Mouse (Mus musculus) cerebellum, adult 18-20 months (tissue): Measurements from ENCODE around the gene Fos.

Experiments used
- DNase-seq, 2 experiments: peaks; one replicate each; pipeline ENCODE4 v3.0.0; 2021

Gene Fos

DNA sequence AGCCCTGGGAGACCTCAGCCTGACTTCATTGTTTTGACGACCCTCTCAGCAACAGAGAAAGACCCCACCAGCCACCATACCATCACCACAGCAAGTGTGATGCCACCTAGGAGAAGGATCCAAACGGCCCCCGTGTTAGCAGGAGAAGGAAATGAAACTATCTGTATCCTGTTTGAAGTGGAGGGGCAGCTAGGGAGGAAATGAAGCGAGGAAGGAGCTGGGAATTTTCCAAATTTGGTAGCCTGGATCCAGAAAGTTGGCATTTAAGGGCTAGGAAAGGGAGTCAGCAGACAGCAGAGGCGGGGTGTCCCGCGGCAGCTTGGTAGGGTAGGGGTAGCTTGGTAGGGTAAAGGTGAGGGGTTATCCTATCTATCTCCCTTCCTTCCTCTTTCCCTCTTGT is 10.9 kb upstream of the Fos start:
- no peak for DNase-seq

DNA sequence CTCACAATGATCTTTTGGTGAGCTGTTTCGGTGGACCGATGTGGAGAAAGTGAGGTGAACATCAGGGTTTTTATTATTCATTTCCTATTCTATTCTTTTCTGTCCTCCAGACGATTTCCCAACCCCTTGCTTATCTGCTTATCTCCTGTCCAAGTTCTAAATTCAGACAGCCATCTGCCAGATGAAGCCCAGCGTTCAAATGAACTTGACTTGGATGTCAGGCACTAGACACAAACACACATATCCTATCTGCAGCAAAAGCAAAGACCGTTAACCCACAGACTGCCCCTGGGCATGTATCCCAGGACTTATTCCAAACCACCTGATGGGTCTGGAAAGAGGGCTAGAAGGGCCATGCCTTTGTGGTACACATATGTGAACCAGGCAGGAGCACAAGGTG is 9.3 kb upstream of the Fos start:
- no peak for DNase-seq

DNA sequence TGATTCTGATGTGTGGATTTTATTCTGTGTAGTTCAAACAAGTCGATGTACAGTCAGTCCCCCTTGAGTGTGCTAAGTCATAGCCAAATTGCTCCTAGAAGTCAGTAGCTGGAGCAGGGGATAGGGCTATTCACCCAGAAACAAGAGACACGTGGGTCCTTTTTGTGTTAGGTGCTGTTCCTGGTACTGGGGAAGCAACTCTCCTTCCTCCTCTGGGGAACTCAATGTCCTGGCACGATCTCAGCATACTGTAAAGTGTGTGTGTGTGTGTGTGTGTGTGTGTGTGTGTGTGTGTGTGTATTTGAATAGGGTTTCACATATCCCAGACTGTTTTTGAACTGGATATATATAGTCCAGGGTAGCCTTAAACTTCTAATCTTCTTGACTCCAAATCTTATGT is 8.8 kb upstream of the Fos start:
- DNase-seq, result no peak

DNA sequence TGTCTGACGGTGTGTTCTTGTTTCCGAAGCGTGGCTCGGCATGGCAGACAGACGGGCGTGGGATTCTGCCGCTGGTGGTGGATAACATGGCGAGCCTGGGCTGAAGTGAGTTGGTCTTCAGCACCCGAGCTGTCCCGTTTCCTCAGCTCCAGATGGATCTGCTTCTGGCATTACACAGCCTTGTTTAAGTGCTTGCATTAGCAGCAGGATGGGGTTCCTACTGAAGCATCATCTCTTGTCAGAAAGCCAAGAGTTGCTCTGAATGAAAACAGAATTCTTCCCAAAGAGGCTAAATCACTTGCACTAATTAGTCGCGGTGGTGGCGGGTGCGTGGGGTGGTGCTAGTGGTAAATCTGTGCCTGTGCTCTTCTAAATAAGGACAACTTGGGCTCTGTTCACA is 5.8 kb upstream of the Fos start:
- no peak for DNase-seq

DNA sequence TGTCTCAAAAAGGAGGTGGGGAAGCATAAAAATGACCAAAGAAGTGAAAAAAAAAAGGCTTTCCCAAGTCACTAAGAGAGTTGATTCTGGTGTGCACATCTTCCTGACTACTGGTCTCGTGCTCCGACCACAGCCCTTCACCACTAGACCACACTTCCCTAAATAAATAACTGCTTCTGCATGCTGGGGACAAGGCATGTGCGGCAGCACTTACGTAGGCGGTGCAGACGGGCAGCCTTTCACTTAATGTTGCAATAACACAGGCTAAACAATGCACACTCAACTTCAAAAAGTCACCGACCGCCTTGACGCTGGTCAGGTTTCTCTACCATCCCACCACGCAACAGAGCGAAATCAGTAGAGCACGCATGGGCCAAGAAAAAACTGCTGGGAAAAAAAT is 5.0 kb upstream of the Fos start:
- no peak for DNase-seq

DNA sequence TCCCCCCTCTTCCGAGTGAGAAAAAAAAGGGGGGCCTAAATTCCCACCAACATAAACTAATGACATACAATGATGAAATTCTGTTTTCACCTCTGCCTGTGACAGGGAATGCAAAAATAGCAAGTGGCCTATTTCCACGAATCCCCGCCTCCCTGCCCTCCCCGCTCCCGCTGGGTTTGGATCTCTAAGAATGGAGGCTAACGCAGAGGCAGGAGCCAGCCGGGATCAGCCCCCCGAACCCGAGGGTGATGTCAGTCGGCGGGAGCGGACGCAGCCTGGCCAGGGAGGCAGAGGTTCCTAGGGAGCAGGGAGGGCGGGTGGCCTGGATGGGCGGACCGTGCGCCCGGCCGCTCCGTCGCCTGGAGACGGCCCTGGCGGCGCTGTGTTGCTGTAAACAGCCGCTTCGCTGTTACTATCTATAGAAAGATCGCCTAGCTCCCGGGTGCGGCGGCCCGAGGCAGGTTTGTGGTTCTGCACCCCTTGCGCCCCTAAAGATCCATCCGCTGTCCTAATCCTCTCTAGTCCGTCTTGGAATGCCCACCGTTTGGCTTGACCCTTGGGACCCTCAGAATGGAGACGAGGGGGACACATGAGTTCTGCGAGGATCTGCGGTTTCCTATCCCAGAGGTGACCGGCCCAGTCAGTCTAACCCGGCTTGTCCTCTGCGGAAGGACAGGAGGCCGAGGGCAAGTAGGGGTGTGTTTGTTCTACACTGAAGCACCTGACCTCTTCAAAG is 1.6 kb upstream of the Fos start:
- DNase-seq, result peak; percentile 80 to 81

DNA sequence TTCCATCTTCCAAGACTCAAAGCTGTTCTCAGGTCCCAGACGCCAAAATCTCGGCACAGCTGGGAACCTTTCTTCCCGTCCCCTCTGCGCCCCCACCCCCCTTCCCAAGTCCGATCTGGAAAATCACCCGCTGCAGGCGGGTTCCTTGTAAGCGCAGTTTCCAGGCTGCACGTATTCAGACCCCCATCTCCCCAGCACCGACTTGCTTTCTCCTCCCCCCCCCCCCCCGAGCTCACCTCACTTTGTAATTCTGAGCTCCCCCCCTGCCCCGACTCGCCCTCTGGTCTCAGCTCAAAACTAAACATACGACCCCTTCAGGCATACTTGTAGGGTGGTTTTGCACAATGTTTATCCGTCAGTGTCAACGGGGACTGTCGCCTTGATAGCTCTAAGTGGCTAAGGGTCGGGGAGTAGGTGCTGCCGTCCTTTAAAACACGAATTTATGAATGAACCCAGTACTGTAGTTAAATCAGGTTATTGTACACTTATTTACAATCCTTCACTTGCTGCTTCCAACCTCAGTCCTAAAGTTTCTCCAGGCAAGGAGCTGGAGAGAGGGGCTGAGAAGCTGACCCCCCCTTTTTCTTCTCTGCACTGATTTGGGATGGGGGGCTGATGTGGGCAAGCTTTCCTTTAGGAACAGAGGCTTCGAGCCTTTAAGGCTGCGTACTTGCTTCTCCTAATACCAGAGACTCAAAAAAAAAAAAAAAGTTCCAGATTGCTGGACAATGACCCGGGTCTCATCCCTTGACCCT is 857 bp upstream of the Fos start:
- DNase-seq, result no peak

DNA sequence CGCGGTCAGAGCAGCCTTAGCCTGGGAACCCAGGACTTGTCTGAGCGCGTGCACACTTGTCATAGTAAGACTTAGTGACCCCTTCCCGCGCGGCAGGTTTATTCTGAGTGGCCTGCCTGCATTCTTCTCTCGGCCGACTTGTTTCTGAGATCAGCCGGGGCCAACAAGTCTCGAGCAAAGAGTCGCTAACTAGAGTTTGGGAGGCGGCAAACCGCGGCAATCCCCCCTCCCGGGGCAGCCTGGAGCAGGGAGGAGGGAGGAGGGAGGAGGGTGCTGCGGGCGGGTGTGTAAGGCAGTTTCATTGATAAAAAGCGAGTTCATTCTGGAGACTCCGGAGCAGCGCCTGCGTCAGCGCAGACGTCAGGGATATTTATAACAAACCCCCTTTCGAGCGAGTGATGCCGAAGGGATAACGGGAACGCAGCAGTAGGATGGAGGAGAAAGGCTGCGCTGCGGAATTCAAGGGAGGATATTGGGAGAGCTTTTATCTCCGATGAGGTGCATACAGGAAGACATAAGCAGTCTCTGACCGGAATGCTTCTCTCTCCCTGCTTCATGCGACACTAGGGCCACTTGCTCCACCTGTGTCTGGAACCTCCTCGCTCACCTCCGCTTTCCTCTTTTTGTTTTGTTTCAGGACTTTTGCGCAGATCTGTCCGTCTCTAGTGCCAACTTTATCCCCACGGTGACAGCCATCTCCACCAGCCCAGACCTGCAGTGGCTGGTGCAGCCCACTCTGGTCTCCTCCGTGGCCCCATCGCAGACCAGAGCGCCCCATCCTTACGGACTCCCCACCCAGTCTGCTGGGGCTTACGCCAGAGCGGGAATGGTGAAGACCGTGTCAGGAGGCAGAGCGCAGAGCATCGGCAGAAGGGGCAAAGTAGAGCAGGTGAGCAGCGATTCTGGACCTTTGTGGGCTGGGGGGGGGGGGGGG is 875 bp downstream of the Fos start:
- peak; percentile 79 to 85 for DNase-seq

DNA sequence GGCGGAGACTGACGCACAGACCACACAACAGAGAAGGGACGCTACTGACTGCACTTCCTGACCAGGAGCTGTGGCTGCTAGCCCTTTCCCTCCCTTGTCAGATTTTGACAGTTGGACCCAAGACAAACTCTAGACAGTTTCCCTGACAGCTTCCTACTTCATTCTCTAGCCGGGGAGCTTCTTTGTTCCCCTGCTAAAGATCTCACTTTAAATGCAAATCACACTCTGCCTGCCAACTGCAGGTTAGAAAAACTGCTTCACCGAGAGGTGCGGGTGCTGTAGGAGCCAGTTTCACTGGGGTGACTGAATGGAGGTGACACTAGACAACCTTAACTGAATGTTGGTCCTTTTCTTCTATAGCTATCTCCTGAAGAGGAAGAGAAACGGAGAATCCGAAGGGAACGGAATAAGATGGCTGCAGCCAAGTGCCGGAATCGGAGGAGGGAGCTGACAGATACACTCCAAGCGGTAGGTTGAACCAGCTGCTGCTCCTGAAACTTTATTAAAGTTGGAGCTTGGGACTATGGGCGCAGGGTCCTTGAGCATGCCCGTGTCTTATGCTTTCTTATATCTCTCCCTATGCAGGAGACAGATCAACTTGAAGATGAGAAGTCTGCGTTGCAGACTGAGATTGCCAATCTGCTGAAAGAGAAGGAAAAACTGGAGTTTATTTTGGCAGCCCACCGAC is 1.7 kb downstream of the Fos start:
- DNase-seq, result peak in 1 of 2 experiments; percentile 24

DNA sequence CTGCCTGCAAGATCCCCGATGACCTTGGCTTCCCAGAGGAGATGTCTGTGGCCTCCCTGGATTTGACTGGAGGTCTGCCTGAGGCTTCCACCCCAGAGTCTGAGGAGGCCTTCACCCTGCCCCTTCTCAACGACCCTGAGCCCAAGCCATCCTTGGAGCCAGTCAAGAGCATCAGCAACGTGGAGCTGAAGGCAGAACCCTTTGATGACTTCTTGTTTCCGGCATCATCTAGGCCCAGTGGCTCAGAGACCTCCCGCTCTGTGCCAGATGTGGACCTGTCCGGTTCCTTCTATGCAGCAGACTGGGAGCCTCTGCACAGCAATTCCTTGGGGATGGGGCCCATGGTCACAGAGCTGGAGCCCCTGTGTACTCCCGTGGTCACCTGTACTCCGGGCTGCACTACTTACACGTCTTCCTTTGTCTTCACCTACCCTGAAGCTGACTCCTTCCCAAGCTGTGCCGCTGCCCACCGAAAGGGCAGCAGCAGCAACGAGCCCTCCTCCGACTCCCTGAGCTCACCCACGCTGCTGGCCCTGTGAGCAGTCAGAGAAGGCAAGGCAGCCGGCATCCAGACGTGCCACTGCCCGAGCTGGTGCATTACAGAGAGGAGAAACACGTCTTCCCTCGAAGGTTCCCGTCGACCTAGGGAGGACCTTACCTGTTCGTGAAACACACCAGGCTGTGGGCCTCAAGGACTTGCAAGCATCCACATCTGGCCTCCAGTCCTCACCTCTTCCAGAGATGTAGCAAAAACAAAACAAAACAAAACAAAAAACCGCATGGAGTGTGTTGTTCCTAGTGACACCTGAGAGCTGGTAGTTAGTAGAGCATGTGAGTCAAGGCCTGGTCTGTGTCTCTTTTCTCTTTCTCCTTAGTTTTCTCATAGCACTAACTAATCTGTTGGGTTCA is 2.5 kb downstream of the Fos start:
- no peak for DNase-seq

DNA sequence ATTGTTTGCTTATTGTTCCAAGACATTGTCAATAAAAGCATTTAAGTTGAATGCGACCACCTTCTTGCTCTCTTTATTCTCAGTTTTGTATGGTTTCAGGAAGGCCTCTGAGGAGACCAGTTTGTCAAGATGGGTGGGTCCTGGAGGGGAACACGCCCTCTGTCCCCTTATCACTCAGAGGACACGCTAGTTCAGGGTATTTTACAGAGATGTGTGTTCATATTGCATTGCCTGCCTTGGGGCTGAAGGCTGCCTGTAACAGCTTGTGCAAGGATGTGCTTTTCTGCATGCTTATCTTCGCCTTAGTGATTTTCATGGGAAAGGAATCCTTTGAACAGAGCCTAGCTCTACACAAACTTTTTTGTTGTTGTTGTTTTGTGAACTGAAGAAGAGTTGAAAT is 3.5 kb downstream of the Fos start:
- no peak for DNase-seq

DNA sequence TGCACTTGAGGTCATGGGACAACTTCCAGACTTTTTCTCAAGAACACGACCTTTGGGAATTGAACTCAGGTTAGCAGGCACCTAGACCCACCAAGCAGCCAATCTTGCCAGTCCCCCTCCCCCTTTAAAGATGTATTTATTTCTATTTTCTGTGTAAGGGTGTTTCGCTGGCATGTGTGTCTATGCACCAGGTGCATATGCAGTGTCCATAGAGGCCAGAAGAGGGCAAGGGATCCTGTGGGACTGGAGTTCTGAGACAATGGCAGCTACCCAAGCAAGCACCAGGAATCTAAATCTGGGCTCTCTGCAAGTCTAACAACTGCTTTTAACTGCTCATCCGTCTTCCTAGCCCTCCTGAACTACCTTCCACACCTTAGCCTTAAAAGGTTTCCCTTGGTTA is 4.1 kb downstream of the Fos start:
- no peak for DNase-seq

DNA sequence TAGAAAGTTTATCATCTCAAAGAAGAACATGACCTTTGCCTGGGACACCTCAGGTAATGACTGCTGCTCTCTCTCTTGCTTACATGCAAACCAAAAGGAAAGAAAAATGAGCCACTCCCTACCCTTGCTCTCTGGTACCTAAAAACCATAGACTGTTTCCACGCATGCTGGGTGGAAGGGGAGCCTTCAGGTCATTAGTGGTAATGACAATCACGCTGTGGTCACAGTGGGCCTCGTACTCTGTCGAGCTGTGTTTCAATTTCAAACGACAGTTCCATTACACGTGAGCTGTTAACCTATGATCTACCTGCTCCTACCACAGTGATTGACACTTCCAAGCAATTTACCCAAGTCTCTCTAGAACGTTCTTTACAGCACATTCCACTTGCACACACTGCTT is 5.0 kb downstream of the Fos start:
- DNase-seq, result no peak

DNA sequence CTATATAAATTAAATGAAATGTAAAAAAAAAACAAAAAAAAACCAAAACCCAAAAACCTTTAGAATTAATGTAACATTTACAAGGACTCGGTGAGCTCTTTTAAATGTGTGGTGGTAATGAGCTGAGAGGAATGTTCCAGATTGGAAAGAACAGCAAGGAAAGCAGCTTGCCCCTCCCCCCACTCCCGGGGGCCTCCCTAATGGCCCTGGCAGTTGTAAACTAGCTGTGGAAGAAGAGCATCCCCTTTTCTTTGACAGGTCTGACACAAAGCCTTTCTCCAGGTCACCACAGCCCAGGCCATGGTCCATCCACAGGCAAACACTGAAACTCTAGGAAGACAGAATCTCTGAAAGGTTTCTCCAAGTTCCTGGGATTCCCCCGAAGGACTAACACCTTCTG is 5.5 kb downstream of the Fos start:
- no peak for DNase-seq

DNA sequence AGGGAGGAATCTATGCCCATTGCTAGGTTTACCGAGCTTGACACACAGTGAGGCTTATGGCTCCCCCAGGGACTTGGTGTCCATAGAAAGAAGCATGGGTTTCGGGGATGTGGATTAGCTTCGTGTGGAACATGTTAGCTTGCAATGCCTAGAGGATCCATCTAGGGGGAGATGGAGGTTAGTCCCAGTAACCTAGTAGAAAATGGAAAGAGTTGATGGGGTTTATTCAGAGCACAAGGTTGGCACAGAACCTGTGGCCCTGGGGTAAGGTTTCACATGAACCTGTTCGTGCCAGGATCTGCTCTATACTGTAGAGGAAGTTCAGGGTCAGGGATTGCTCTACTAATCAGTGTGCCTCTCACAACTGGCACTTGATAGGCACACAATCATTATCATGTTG is 9.5 kb downstream of the Fos start:
- DNase-seq, result no peak

DNA sequence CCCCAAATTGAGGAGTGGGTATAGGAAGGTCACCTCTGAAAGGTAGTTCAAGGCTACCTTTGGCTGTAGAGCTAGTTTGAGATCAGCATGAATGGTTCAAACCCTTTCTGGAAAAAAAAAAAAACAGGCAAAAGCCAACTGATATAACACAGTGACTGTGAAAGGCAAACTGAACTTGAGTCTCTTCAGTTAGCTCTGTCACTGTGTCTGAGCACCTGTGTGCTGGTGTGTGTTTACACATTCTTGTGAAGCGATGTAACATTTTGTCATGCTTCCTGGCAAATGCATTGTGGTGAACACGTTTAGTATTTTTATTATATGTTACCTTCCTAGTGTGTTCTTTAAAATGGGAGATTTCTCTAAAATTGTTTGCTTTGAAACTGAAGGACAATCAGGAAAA is 11.0 kb downstream of the Fos start:
- no peak for DNase-seq

DNA sequence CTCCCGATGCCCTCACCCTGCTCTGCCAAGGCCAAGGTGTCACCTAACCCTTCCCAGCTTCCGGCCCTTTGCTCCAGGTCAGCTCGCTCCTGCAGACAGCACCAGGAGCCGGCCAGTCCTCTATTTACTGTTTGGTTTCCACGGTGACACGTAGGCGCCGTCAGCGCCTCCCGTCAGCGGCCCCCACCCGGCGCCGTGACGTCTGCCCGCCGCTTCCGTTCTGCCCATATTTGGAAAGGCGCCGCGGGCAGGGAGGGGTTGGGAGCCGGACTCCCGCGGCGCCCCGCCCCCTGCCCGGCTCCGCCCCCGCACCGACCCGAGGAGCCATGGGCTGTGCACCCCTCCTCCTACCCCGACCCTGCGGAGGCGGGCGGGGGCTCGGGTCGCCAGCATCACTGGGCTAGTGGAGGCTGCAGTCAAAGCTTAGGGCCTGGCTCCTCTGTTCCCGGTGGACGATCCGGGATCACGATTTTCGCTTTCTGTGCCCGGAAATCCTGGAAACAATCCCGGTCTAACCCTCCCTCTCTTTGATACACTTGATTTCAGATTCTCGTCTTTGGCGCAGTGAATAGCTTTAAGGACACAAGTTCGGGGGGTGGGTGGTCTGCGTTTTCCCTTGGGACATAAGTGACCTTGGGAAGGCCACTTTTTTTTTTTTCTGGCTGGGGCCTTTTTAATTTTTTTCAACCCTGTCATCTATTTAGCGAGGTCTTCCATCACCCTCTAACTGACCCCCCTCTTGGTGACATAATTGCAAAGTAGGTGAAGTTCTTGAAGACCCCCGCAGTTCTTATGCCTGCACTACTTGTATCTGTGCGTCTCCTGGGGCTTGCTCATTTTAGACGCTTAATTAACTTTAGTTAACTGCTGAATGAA is 12.4 kb downstream of the Fos start:
- peak; percentile 90 to 98 for DNase-seq

DNA sequence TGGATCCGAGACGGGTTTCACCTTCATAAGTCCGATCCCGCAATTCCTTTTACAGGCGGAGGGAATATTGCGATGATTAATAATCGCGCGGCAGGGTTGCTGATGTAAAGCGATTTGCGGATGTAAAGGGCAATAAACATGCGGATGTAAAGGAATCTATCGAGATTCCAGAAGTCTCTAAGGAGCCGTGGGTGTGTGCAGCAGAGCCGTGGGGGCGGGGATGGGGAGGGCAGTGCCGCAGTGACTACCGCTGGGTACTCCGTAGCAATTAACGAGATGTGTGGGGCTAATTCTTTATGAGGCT is 13.0 kb downstream of the Fos start:
- DNase-seq, result peak in 1 of 2 experiments; percentile 40

DNA sequence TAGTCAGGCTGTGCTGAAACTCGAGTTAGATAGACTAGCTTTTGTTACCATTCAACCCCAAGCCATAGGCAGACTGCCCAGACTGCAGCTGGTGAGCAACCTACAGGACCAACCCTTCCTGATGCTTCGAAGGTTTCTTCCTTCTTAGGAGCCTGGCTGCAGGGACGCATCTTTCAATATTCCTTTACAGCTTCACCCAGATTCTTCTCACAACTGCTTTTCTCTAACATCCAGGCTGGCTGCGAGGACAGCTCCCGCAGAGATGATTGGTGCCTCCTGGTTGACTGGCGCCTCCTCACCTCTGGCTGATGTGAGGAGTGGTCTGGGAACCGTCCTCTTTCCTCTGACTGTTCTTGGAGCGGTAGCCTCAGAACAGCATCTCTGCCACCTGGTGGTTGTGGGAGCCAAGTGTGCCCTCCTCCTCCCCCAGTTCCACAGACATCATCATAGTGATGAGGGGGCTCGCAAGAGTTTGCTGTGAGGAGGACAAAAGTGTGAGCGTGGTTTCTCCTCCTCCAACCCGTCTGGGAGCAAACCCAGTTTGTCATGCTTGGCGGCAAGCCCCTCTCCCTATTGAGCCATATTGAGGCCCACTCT is 14.0 kb downstream of the Fos start:
- DNase-seq, result peak; percentile 74 to 76

DNA sequence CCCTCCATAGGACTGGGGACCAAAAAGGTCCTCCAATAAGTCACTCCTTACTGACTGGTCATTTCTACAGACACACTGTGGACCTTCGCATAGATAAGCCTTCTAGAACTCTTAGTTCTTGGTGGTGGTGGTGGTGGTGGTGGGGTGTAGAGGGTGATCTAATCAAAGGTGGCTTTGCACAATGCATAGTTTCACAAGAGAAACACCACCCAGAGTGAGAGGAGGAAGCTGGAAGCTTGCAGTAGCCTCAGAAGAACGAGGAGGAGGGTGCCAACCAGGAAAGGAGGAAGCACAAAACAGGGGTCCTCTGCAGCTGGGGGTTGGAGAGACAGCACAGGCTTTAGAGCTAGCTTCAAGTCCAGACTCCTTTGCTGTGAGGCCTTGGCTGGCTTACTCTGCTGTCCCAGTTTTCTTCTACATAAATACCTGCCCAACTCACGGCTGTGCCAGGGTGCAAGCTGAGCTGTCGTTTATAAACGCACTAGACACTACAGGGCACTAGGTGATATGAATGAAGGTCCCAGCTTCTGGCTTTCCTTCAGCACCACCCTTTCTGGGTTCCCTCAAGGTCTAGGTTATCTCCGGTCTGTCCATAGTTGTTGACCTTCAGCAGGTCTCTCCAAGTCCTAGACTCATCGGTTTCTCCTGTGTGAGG is 15.7 kb downstream of the Fos start:
- no peak for DNase-seq
